Mouse (Mus musculus): ENCODE measurements around the gene Olfr1385. TPM values are rescaled to one million over a fixed set of nuclear protein-coding genes. Genes with fewer than 3 reads are reported as not detected.
"Not testable (repeated sequence)": the region's sequence is repeated elsewhere in the genome, so short reads cannot be mapped to it uniquely, and the experiment has no call there.

Gene Olfr1385
- polyA plus RNA-seq (2015; fragmentation: Nextera tagmentation; extraction: Ambion mirVana): not detected in 2 replicates

DNA sequence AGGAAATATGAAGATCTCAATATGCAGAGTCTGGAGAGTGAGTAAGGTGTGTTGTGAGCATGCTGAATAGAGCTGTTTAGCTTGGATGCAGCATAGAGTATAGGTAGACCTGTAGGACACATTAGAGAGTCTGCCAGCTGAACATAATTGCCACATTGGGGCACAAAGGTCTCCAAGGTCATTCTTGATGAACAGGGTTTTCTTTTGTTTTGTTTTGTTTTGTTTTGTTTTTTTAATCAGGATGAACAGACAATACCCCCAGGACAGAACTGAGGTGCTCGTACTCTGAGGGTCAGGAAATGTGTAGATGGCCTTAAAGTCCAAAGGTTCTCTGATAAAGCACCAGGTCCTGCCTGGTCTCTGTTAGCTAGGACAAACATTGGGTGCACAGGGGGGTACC lies at the start of gene Olfr1385:
Olfr1385 (plus strand) TSS at position 301 of the 400 bp plus-strand sequence.
- H3K9me3 ChIP-seq (ENCODE audit: low read length); H3K27me3 ChIP-seq (ENCODE audit: insufficient read depth, low read length); H3K27ac ChIP-seq (ENCODE audit: low read length); H3K4me3 ChIP-seq (ENCODE audit: low read length); H3K9ac ChIP-seq (replicated peaks; ENCODE audit: low read length); H3K4me2 ChIP-seq (replicated peaks; ENCODE audit: low read depth, low read length); ATAC-seq (ENCODE audit: low FRiP score, low TSS enrichment); H3K36me3 ChIP-seq (ENCODE audit: insufficient read depth, low read length); H3K4me1 ChIP-seq (ENCODE audit: insufficient read depth, low read length): not testable (repeated sequence)
- 77% methylated on average over 1 of the region's 1 CpGs for WGBS

DNA sequence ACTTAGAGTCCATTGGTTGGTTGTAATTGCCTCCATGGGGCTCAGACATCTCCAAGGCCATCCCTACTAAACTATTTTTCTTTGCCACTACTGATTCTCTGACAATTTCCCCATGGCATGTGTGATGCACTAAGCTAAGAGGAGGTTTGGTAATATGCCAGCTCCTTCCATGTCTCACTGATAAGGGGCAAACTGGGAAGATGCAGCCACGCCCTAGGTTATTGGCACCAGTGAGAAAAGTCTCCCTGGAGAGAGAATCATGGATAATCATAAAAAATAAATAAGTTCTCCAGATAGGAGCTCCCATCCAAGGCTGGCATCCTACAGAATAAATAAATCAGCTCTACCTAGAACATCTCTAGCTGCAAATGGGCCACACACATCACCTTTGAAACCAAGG lies 33.8 kb upstream of the Olfr1385 start, which contains the start of gene Olfr1387:
Olfr1387 (plus strand) TSS at position 301 of the 400 bp plus-strand sequence.
- no peaks in the 10 kb centered on the region for H3K27me3 ChIP-seq (ENCODE audit: insufficient read depth, low read length)
- H3K27ac ChIP-seq (ENCODE audit: low read length): no peak within 1 kb of the TSS
- H3K4me3 ChIP-seq (ENCODE audit: low read length): no peak within 1 kb of the TSS
- no peaks in the 10 kb centered on the region for H3K4me1 ChIP-seq (ENCODE audit: insufficient read depth, low read length)
- no peak within 1 kb of the TSS for H3K9ac ChIP-seq (replicated peaks; ENCODE audit: low read length)
- H3K9me3 ChIP-seq (ENCODE audit: low read length): no peaks in the 10 kb centered on the region
- 75% methylated on average over 1 of the region's 1 CpGs for WGBS
- no peaks in the 10 kb centered on the region for H3K36me3 ChIP-seq (ENCODE audit: insufficient read depth, low read length)
- H3K4me2 ChIP-seq (replicated peaks; ENCODE audit: low read depth, low read length): no peak within 1 kb of the TSS
- no peak for ATAC-seq (ENCODE audit: low FRiP score, low TSS enrichment)

DNA sequence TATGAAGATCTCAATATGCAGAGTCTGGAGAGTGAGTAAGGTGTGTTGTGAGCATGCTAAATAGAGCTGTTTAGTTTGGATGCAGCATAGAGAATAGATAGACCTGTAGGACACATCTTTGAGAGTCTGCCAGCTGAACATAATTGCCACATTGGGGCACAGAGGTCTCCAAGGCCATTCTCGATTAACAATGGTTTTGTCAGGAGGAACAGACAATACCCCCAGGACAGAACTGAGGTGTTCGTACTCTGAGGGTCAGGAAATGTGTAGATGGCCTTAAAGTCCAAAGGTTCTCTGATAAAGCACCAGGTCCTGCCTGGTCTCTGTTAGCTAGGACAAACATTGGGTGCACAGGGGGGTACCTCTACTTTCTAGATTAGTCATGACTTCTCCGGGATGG lies 24.1 kb upstream of the Olfr1385 start, which contains the start of gene Olfr1386:
Olfr1386 (plus strand) TSS at position 301 of the 400 bp plus-strand sequence.
- H3K9ac ChIP-seq (replicated peaks; ENCODE audit: low read length); H3K4me3 ChIP-seq (ENCODE audit: low read length); H3K27ac ChIP-seq (ENCODE audit: low read length); H3K36me3 ChIP-seq (ENCODE audit: insufficient read depth, low read length); H3K27me3 ChIP-seq (ENCODE audit: insufficient read depth, low read length); H3K4me2 ChIP-seq (replicated peaks; ENCODE audit: low read depth, low read length); H3K9me3 ChIP-seq (ENCODE audit: low read length); H3K4me1 ChIP-seq (ENCODE audit: insufficient read depth, low read length); ATAC-seq (ENCODE audit: low FRiP score, low TSS enrichment): not testable (repeated sequence)
- 87% methylated on average over 2 of the region's 3 CpGs for WGBS

DNA sequence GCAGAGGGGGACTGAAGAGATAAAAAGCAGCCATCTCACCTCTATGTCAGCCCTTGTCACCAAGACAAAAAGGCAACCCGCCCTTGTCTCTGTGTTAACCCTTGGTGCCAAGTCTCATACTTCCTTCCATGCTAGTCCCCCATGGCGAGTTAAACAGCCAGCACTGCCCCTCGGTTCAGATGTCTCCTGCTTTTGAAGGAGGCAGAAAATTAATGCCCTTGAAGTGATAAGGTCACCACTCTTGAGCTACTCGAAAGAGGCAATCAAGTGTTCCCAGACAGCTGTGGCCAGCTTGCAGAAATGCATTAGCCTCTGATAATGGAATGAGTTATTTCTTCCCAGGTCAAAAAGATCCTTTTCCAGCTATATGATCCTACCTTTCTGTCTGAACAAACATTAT lies 2.9 kb upstream of the Olfr1385 start:
- no peaks in the 10 kb centered on the region for H3K36me3 ChIP-seq (ENCODE audit: insufficient read depth, low read length)
- WGBS: 12% methylated on average over 4 of the region's 4 CpGs
- ATAC-seq (ENCODE audit: low FRiP score, low TSS enrichment): peak; percentile 88

DNA sequence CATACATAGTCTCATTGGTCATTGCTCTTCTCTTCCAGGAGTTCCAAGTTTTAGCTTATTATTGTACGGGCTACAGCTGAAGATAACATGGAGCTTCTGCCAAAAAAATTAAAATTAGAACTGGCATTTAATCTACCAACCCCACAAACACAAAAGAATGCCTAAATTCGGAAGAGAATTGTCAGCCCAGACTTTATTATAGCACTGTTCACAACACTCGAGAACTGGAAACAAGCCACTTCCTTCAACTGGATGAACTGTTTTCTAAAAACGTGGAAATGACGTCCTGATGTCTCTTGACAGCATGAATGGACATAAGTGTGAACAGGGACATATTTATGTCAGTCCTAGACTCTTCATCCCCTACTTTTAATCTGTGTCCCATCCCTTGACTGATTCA lies 29.2 kb downstream of the Olfr1385 start:
- H3K9me3 ChIP-seq (ENCODE audit: low read length): no peaks in the 10 kb centered on the region
- ATAC-seq (ENCODE audit: low FRiP score, low TSS enrichment): no peak
- WGBS: 73% methylated on average over 5 of the region's 5 CpGs
- H3K27me3 ChIP-seq (ENCODE audit: insufficient read depth, low read length): no peaks in the 10 kb centered on the region
- no peak overlapping the region for H3K27ac ChIP-seq (ENCODE audit: low read length)
- no peaks in the 10 kb centered on the region for H3K36me3 ChIP-seq (ENCODE audit: insufficient read depth, low read length)
- no peak overlapping the region for H3K9ac ChIP-seq (replicated peaks; ENCODE audit: low read length)
- H3K4me1 ChIP-seq (ENCODE audit: insufficient read depth, low read length): no peaks in the 10 kb centered on the region
- no peak overlapping the region for H3K4me3 ChIP-seq (ENCODE audit: low read length)
- no peak overlapping the region for H3K4me2 ChIP-seq (replicated peaks; ENCODE audit: low read depth, low read length)

More for the DNA sequence above, 2.9 kb upstream of the Olfr1385 start:
- Histone ChIP-seq H3K4me1 (ENCODE audit: insufficient read depth, low read length) (no peaks in the 10 kb centered on the region), H3K27ac (ENCODE audit: low read length) (no peak overlapping the region), H3K9ac (replicated peaks; ENCODE audit: low read length) (no peak overlapping the region), H3K4me3 (ENCODE audit: low read length) (no peak overlapping the region), H3K27me3 (ENCODE audit: insufficient read depth, low read length) (no peaks in the 10 kb centered on the region), H3K4me2 (replicated peaks; ENCODE audit: low read depth, low read length) (no peak overlapping the region), H3K9me3 (ENCODE audit: low read length) (no peaks in the 10 kb centered on the region)

DNA sequence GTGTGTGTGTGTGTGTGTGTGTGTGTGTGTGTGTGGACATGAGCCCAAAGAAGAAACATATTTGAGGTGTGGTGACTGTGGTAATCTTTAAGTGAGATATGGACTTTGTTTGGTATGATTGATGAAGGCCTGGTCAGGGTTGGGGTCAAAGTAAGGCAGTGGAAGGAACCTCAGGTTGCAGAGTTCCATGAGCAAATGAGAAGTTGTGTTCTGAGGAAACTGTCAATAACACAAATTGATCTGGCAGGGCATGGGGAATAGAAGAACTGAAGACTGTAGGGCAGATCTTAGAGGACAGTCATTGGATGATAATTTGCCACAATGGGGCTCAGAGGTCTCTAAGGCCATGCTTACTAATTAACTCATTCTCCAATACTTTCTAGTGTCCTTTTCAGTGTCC lies 30.5 kb downstream of the Olfr1385 start, which contains the start of gene Olfr1383:
Olfr1383 (plus strand) TSS at position 301 of the 400 bp plus-strand sequence.
- Histone ChIP-seq H3K4me2 (replicated peaks; ENCODE audit: low read depth, low read length) (no peak within 1 kb of the TSS), H3K36me3 (ENCODE audit: insufficient read depth, low read length) (no peaks in the 10 kb centered on the region), H3K4me3 (ENCODE audit: low read length) (no peak within 1 kb of the TSS), H3K27me3 (ENCODE audit: insufficient read depth, low read length) (no peaks in the 10 kb centered on the region), H3K9ac (replicated peaks; ENCODE audit: low read length) (no peak within 1 kb of the TSS), H3K4me1 (ENCODE audit: insufficient read depth, low read length) (no peaks in the 10 kb centered on the region), H3K27ac (ENCODE audit: low read length) (no peak within 1 kb of the TSS), H3K9me3 (ENCODE audit: low read length) (no peaks in the 10 kb centered on the region)
- no peak for ATAC-seq (ENCODE audit: low FRiP score, low TSS enrichment)

DNA sequence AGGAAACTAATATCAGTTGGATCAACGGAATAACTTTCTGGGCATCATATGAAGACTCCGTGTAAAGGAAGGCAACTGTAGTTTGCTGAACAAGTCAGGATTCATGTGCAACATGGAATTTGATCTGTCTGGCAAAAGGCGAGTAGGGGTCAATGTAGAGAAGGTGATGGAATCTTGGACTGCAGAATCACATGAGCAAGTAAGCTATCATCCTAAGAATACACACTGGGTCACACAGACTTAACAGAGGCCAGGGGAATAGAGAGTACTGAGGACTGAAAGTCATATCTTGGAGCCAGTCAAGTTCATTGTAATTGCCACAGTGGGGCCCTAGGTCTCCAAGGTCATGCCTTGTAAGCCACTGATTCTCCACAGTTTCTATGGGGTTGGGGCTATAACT lies 39.1 kb downstream of the Olfr1385 start, which contains the start of gene Olfr1382:
Olfr1382 (plus strand) TSS at position 301 of the 400 bp plus-strand sequence.
- Histone ChIP-seq H3K27ac (ENCODE audit: low read length) (no peak within 1 kb of the TSS), H3K27me3 (ENCODE audit: insufficient read depth, low read length) (no peaks in the 10 kb centered on the region), H3K4me2 (replicated peaks; ENCODE audit: low read depth, low read length) (no peak within 1 kb of the TSS), H3K36me3 (ENCODE audit: insufficient read depth, low read length) (no peaks in the 10 kb centered on the region), H3K4me3 (ENCODE audit: low read length) (no peak within 1 kb of the TSS), H3K4me1 (ENCODE audit: insufficient read depth, low read length) (no peaks in the 10 kb centered on the region), H3K9me3 (ENCODE audit: low read length) (no peaks in the 10 kb centered on the region), H3K9ac (replicated peaks; ENCODE audit: low read length) (no peak within 1 kb of the TSS)
- no peak for ATAC-seq (ENCODE audit: low FRiP score, low TSS enrichment)
- 78% methylated on average over 3 of the region's 3 CpGs for WGBS

DNA sequence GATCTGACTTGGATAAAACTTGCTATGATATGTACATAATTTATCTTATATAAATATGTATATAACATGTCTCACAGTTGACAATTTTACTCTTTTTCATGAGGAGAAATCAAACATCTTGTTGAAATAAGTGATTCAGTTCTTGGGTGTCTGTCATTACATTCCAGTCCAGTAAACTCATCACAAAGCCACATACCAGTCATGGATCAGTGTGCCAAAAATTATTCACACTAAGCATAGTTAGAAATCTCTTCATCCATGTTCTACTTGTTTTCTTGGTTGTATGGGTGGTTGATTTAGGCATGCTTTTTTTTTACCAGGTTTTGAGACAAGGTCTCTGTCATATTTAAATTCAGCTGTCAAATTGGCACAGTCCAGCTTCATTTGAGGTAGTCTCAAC lies 43.9 kb downstream of the Olfr1385 start:
- Histone ChIP-seq H3K9me3 (ENCODE audit: low read length) (no peaks in the 10 kb centered on the region), H3K4me2 (replicated peaks; ENCODE audit: low read depth, low read length) (no peak overlapping the region), H3K4me1 (ENCODE audit: insufficient read depth, low read length) (no peaks in the 10 kb centered on the region), H3K9ac (replicated peaks; ENCODE audit: low read length) (no peak overlapping the region), H3K27ac (ENCODE audit: low read length) (no peak overlapping the region), H3K36me3 (ENCODE audit: insufficient read depth, low read length) (no peaks in the 10 kb centered on the region), H3K4me3 (ENCODE audit: low read length) (no peak overlapping the region), H3K27me3 (ENCODE audit: insufficient read depth, low read length) (no peaks in the 10 kb centered on the region)
- ATAC-seq (ENCODE audit: low FRiP score, low TSS enrichment): no peak

DNA sequence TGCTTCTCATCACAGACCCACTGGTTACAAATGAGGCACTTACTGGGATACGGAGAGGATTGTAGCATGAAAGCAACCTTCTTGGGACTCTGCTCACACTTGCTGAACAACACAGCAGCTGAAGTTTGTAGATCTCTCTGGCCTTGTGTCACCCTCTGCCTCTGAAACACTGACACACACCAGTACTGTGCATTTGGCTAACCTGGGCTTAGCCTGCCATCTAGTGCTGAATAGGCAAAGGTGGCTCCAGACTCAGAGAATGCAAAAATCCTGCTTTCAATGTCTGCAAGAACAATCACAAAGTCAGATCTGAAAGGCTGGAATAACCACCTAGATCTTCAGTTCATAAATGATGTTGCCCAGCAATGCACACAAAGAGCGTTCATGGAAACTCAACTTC lies 47.8 kb downstream of the Olfr1385 start:
- not testable (repeated sequence) for H3K9me3 ChIP-seq (ENCODE audit: low read length); H3K27me3 ChIP-seq (ENCODE audit: insufficient read depth, low read length); H3K9ac ChIP-seq (replicated peaks; ENCODE audit: low read length); H3K4me3 ChIP-seq (ENCODE audit: low read length); H3K4me2 ChIP-seq (replicated peaks; ENCODE audit: low read depth, low read length); H3K27ac ChIP-seq (ENCODE audit: low read length); H3K4me1 ChIP-seq (ENCODE audit: insufficient read depth, low read length); H3K36me3 ChIP-seq (ENCODE audit: insufficient read depth, low read length)
- 91% methylated on average over 2 of the region's 2 CpGs for WGBS
- 0 out of 2 replicates have a peak, but pooled peaks have one; percentile 51 for ATAC-seq (ENCODE audit: low FRiP score, low TSS enrichment)

DNA sequence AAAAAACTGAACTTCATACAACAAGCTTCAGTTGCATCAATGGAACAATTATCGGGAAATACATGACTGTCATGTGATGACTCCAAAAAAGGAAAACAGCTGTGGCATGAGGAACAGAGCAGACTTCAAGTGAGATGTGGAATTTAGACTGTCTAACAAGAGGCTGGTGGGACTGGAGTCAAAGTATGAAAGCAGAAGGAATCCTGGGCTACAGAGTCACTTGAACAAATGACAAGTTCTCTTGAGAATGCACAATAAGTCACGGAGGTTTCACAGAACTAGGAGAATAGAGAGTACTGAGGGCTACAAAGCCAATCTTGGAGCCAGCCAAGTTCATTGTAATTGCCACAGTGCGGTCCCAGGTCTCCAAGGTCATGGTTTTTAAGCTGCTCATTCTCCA lies 54.3 kb downstream of the Olfr1385 start, which contains the start of gene Olfr1381:
Olfr1381 (plus strand) TSS at position 301 of the 400 bp plus-strand sequence.
- not testable (repeated sequence) for H3K4me3 ChIP-seq (ENCODE audit: low read length); ATAC-seq (ENCODE audit: low FRiP score, low TSS enrichment); H3K9ac ChIP-seq (replicated peaks; ENCODE audit: low read length); H3K36me3 ChIP-seq (ENCODE audit: insufficient read depth, low read length); H3K4me1 ChIP-seq (ENCODE audit: insufficient read depth, low read length); H3K9me3 ChIP-seq (ENCODE audit: low read length); H3K4me2 ChIP-seq (replicated peaks; ENCODE audit: low read depth, low read length); H3K27ac ChIP-seq (ENCODE audit: low read length); H3K27me3 ChIP-seq (ENCODE audit: insufficient read depth, low read length)
- WGBS: 40% methylated on average over 3 of the region's 3 CpGs
